Mouse (Mus musculus): ENCODE results near the gene Asrgl1.

GRCm38 (mm10) chr19:9079916-9080315, 55.5 kb downstream of the Asrgl1 start:
- no peak for TF ChIP-seq POLR2A (IDR thresholded peaks at IDR 0.05; ENCODE audit: control insufficient read depth, extremely low read depth, insufficient read depth, low read length, poor library complexity)
- TF ChIP-seq CTCF (IDR thresholded peaks at IDR 0.05; ENCODE audit: borderline replicate concordance, control insufficient read depth, extremely low read depth, insufficient read depth, low read length, poor library complexity) = no peak
